Mouse (Mus musculus): ENCODE measurements around the gene Trmt1. TPM values are rescaled to one million over a fixed set of nuclear protein-coding genes. Genes with fewer than 3 reads are reported as not detected.

Trmt1 gene
- total RNA-seq, 4 experiments from 2014 or later, result 91.6 to 133 (median 103) TPM

DNA sequence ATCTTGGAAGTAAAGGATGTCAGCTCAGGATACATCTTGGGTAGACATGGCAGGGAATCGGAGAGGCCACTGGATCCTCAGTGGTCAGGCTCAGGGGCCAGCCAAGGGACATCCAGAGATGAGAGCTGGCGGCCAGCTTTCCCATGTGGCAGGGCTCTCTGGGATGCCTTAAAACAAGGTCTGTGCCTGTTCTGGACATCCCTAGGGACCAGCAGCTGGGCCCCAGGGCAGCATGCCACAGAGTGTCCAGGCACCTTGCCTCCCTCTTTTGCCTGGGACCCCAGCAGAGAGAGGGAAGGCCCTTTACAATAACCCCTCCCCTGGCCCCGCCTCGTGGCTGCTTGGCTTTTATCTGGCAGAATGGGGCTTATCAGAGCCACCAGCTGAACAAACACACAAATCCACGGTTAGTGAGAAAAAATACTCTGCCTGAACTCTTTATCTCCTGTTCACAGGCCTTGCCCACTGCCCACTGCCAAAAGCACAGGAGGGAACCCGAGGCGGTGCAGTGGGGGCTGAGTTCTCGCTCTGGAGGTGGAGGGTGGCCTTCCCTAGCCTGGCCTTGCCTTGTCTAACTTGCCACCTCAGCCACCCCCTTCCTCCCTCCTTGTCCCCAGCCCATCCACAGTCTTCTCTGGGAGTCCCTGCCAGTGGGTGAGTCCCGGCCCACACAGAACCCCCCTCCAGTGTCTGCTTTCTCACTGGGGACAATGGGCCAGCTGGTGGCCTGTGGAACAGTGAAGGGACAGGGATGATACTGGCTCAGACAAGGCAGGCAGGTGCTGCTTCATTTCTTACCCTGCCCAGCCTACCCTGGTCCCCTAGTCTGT is 44.6 kb downstream of the Trmt1 start:
- DNase-seq (ENCODE audit: low spot score in 2 of 2), result no peak

DNA sequence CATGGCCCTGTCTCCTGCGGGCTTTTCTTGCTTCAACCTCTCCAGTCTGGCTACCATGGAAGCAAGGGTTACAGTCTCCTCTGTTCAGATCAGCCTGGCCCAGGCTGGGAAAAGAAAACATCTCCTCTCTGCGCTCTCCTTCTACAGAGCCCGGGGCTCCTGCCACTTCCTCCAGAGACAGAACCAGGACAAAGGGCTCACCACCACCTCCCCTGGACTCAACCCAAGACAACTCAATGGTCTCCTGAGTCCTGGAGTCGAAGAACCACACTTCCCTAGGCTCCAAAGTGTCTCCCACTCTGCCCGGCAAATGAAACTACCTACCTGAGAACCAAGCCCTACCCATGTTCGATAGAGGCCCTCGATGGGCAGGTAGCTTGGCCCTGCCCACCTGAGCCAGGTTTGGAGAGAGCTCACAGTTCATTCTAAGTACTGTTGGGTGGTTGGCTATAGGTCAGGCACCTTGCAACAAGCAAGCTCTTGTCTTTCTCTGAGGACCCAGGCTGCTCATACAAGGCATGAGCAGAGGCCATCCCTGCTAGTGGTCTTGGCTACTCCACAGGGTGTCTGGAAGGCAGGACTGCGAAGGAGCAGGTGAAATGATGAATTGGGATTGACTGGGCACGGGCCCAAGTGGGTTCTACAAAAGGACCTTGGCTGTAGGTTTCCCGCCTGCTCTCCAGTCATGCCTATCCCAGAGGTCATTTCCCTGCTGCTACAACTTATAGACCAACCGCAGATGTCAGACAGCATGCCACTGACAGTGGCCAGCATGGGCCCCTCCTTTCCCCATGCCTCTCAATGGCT is 45.5 kb downstream of the Trmt1 start:
- DNase-seq (ENCODE audit: low spot score in 2 of 2), result no peak

GRCm38 (mm10) chr8:84732545-84732944 is 46.4 kb downstream of the Trmt1 start:
- no peak for DNase-seq (ENCODE audit: low spot score in 2 of 2)

GRCm38 (mm10) chr8:84732996-84733395 is 46.9 kb downstream of the Trmt1 start:
- DNase-seq (ENCODE audit: low spot score in 2 of 2), result no peak

GRCm38 (mm10) chr8:84733959-84734358 is 47.9 kb downstream of the Trmt1 start:
- no peak for DNase-seq (ENCODE audit: low spot score in 2 of 2)

DNA sequence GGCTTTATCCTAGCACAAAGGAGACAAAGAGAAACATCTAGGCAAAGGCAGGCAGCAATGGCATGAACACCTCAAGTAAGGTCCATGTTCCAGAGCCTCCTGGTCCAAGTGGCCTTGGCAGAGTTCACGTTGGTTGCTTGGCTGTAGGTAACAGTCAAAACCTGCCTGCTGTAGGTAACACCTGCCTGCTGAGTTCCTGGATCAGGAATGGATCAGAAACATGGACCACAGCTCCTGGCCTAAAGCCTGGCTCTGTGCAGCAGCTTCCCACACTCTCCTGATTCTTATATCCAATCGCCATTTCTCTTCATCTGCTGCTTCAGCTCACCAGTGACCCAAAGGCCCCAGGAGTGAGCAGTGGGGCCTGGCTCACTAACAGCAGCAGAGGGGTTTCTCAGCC is 48.6 kb downstream of the Trmt1 start:
- no peak for DNase-seq (ENCODE audit: low spot score in 2 of 2)

- DNase-seq (ENCODE audit: low spot score in 2 of 2), result no peak
These were observed 49.5 kb downstream of the Trmt1 start for GRCm38 (mm10) chr8:84735597-84735996.

GRCm38 (mm10) chr8:84736521-84736920 is 50.4 kb downstream of the Trmt1 start:
- DNase-seq (ENCODE audit: low spot score in 2 of 2), result no peak

DNA sequence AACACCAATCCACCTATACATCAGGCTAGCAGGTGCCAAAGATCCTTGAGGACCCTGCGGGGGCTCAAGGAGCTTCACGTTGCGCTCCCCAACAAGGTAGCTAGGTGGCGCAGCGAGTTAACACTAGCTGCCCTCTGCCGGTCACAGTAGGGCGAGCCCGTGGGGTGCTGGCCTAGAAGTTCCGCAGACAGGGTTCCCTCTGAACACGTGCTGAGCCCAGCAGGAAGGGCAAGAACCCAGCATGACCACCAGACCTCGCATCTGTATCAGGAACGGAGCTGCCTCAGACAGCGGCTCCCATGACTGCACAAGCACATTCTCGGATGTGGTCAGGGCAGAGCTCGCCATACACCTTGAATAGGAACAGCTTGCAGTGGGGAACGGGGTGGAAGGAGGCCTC is 51.5 kb downstream of the Trmt1 start:
- DNase-seq (ENCODE audit: low spot score in 2 of 2), result peak; percentile 68 to 78

DNA sequence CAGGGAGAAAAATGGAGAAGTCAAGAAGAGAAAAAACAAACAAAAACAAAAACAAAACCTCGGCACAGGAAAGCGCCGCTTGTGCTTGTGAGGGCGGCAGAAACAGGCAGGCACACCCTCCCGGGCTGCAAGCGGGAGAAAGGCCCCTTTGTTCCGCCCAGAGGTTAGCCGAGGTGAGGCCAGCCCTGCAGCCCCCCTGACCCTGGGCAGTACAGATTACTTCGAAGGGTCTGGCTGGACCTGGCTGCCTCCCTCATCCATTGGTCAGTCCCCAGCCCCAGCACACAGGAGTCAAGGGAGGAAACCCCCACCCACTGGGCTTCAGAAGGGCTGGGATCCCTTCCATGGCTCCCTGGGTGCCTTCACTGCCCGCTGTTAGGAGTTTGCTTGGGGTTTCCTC is 52.2 kb downstream of the Trmt1 start:
- no peak for DNase-seq (ENCODE audit: low spot score in 2 of 2)

- no peak for DNase-seq (ENCODE audit: low spot score in 2 of 2)
These were observed 52.8 kb downstream of the Trmt1 start for GRCm38 (mm10) chr8:84738715-84739400.

- DNase-seq (ENCODE audit: low spot score in 2 of 2), result no peak
These were observed 53.3 kb downstream of the Trmt1 start for GRCm38 (mm10) chr8:84739401-84739742.

GRCm38 (mm10) chr8:84740895-84741843 is 55.1 kb downstream of the Trmt1 start:
- DNase-seq (ENCODE audit: low spot score in 2 of 2), result no peak

DNA sequence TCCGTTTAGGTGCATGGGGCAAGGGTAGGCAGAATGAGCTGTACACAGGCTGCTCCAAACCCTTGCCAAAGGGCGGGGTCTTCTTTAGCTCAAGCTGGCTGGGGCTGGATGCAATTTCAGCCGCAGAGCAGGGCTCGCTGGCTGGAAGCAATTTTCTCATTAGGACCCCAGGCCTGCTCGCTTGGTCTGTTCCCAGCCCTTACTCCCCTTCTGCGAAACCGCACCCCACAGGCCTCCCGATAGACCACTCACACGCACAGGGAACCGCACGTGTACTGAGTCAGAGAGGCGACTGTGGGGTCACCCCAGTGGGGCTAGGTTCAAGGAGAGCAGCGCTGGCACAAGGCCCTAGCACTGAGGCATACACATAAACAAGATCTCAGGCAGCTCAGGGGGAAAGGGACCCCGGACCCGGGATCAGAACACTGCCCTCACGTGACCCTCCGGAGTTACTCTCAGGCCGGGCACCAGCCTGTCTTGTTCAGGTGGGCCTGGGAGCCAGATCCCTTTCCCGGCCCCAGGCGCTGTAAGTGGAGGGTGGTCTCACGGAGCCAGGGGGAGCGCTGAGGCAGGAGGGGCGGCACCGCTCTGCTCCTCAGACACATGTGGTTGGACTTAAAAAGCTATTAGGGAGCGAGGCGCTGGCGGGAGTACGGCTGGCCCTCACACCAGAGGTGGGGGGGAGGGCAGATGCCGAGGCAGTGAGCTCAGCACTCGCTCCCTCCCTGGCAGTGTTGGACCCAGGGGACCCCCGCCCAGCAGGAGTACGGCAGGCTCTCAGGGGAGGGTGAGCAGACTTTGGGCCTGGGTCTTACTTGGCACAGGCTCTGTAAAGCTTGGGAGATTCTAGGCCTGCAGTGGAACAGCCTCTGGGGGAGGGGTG is 56.3 kb downstream of the Trmt1 start:
- no peak for DNase-seq (ENCODE audit: low spot score in 2 of 2)

DNA sequence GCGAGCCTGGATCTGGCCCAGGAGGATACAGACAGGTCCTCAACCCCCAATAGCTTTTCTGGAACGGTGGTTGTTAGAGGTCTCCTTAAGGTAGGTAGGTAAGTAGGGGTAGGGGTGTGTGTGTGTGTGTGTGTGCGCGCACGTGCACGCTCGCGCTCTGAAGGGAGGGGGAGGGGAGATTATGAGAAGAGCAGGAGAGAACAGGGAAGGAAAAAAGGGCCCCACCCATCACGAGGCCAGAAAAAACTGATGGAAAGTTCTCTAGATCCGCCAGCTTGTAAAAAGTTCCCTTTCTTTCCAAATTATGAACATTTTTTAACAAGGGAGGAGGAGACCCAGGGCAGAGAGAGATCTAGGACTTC is 56.9 kb downstream of the Trmt1 start:
- no peak for DNase-seq (ENCODE audit: low spot score in 2 of 2)

GRCm38 (mm10) chr8:84743517-84744420 is 57.7 kb downstream of the Trmt1 start:
- DNase-seq (ENCODE audit: low spot score in 2 of 2), result no peak

- no peak for DNase-seq (ENCODE audit: low spot score in 2 of 2)
These were observed 59.2 kb downstream of the Trmt1 start for GRCm38 (mm10) chr8:84745032-84745925.

Measured in layer of hippocampus, adult 8-10 months (tissue).